Mouse (Mus musculus): ENCODE results near the gene Dctn5. TPM values are rescaled to one million over a fixed set of nuclear protein-coding genes. Genes with fewer than 3 reads are reported as not detected.
"Not testable (repeated sequence)": the region's sequence is repeated elsewhere in the genome, so short reads cannot be mapped to it uniquely, and the experiment has no call there.

Dctn5 gene
- 112 and 118 TPM in 2 replicates for polyA plus RNA-seq (2015; fragmentation: Nextera tagmentation; extraction: Ambion mirVana)

GRCm38 (mm10) chr7:122132497-122133337, at the start of gene Dctn5, which contains the start of gene Palb2:
Dctn5 (plus strand) TSS chr7:122133041.
Palb2 (minus strand) TSS chr7:122132985.
- Histone ChIP-seq H3K27me3 (no peaks in the 10 kb centered on the region), H3K36me3 (peaks cover 52% of the 10 kb centered on the region), H3K4me1 (peaks cover 18% of the 10 kb centered on the region), H3K27ac (peak within 1 kb of the TSS; percentile 73), H3K9me3 (replicated peaks) (no peaks in the 10 kb centered on the region), H3K9ac (peak within 1 kb of the TSS; percentile 80), H3K4me3 (replicated peaks) (peak within 1 kb of the TSS; percentile 88), H3K4me2 (peak within 1 kb of the TSS; percentile 74)
- peak; percentile 99 for ATAC-seq (replicated peaks; ENCODE audit: low FRiP score)
- WGBS = under 1% methylated on average over 54 of the region's 54 CpGs

- no peak overlapping the region for H3K4me2 ChIP-seq
- no peak overlapping the region for H3K27ac ChIP-seq
- no peaks in the 10 kb centered on the region for H3K9me3 ChIP-seq (replicated peaks)
- 88% methylated on average over 11 of the region's 11 CpGs for WGBS
- peaks cover 95% of the 10 kb centered on the region for H3K36me3 ChIP-seq
- no peaks in the 10 kb centered on the region for H3K27me3 ChIP-seq
- no peak overlapping the region for H3K9ac ChIP-seq
- no peaks in the 10 kb centered on the region for H3K4me1 ChIP-seq
- ATAC-seq (replicated peaks; ENCODE audit: low FRiP score) = no peak
- no peak overlapping the region for H3K4me3 ChIP-seq (replicated peaks)
Measured at GRCm38 (mm10) chr7:122087195-122087982, 45.5 kb upstream of the Dctn5 start.

- Histone ChIP-seq H3K27ac (no peak overlapping the region), H3K27me3 (no peaks in the 10 kb centered on the region), H3K4me3 (replicated peaks) (no peak overlapping the region), H3K9me3 (replicated peaks) (no peaks in the 10 kb centered on the region), H3K4me2 (no peak overlapping the region), H3K4me1 (peaks cover 6% of the 10 kb centered on the region), H3K9ac (no peak overlapping the region), H3K36me3 (peaks cover 93% of the 10 kb centered on the region)
- WGBS = 98% methylated on average over 2 of the region's 2 CpGs
- no peak for ATAC-seq (replicated peaks; ENCODE audit: low FRiP score)
Measured at GRCm38 (mm10) chr7:122094564-122095330, 38.1 kb upstream of the Dctn5 start.

GRCm38 (mm10) chr7:122098009-122098408, 34.8 kb upstream of the Dctn5 start:
- no peak overlapping the region for H3K27ac ChIP-seq
- ATAC-seq (replicated peaks; ENCODE audit: low FRiP score) = no peak
- no peak overlapping the region for H3K9ac ChIP-seq
- peaks cover 61% of the 10 kb centered on the region for H3K36me3 ChIP-seq
- H3K27me3 ChIP-seq = no peaks in the 10 kb centered on the region
- no peaks in the 10 kb centered on the region for H3K9me3 ChIP-seq (replicated peaks)
- H3K4me1 ChIP-seq = peaks cover 23% of the 10 kb centered on the region
- H3K4me3 ChIP-seq (replicated peaks) = no peak overlapping the region
- WGBS = 92% methylated on average over 3 of the region's 3 CpGs
- no peak overlapping the region for H3K4me2 ChIP-seq

- Histone ChIP-seq H3K9me3 (replicated peaks) (no peaks in the 10 kb centered on the region), H3K27ac (no peak overlapping the region), H3K4me3 (replicated peaks) (0 out of 2 replicates have a peak overlapping the region, but pooled peaks have one; percentile 5), H3K4me1 (peaks cover 23% of the 10 kb centered on the region), H3K9ac (no peak overlapping the region), H3K4me2 (no peak overlapping the region), H3K36me3 (peaks cover 49% of the 10 kb centered on the region), H3K27me3 (no peaks in the 10 kb centered on the region)
- ATAC-seq (replicated peaks; ENCODE audit: low FRiP score) = no peak
- WGBS = 68% methylated on average over 4 of the region's 4 CpGs
Measured at GRCm38 (mm10) chr7:122099222-122099621, 33.6 kb upstream of the Dctn5 start.

GRCm38 (mm10) chr7:122101014-122101746, 31.7 kb upstream of the Dctn5 start:
- peak overlapping the region; percentile 75 for H3K4me2 ChIP-seq
- peak overlapping the region; percentile 86 for H3K9ac ChIP-seq
- peak overlapping the region; percentile 67 for H3K27ac ChIP-seq
- not testable (repeated sequence) for H3K27me3 ChIP-seq; H3K9me3 ChIP-seq (replicated peaks)
- H3K36me3 ChIP-seq = peaks cover 30% of the 10 kb centered on the region
- ATAC-seq (replicated peaks; ENCODE audit: low FRiP score) = peak; percentile 82
- WGBS = 6% methylated on average over 28 of the region's 28 CpGs
- peaks cover 23% of the 10 kb centered on the region for H3K4me1 ChIP-seq
- peak overlapping the region; percentile 72 for H3K4me3 ChIP-seq (replicated peaks)

GRCm38 (mm10) chr7:122101747-122102244, 31.0 kb upstream of the Dctn5 start, which contains the start of gene Ndufab1:
Ndufab1 (minus strand) TSS chr7:122101886.
- Histone ChIP-seq H3K9ac (peak within 1 kb of the TSS; percentile 86), H3K27ac (peak within 1 kb of the TSS; percentile 67), H3K4me1 (peaks cover 23% of the 10 kb centered on the region), H3K4me2 (peak within 1 kb of the TSS; percentile 75), H3K36me3 (peaks cover 24% of the 10 kb centered on the region), H3K4me3 (replicated peaks) (peak within 1 kb of the TSS; percentile 72), H3K27me3 (no peaks in the 10 kb centered on the region), H3K9me3 (replicated peaks) (no peaks in the 10 kb centered on the region)
- WGBS = under 1% methylated on average over 34 of the region's 43 CpGs
- ATAC-seq (replicated peaks; ENCODE audit: low FRiP score) = peak; percentile 99

GRCm38 (mm10) chr7:122108206-122108605, 24.6 kb upstream of the Dctn5 start:
- Histone ChIP-seq H3K4me1 (no peaks in the 10 kb centered on the region), H3K9me3 (replicated peaks) (no peaks in the 10 kb centered on the region), H3K27me3 (no peaks in the 10 kb centered on the region), H3K27ac (no peak overlapping the region), H3K4me3 (replicated peaks) (no peak overlapping the region), H3K9ac (no peak overlapping the region), H3K4me2 (no peak overlapping the region), H3K36me3 (peaks cover 44% of the 10 kb centered on the region)
- ATAC-seq (replicated peaks; ENCODE audit: low FRiP score) = no peak
- 86% methylated on average over 6 of the region's 6 CpGs for WGBS

GRCm38 (mm10) chr7:122123518-122123917, 9.3 kb upstream of the Dctn5 start:
- no peak overlapping the region for H3K4me3 ChIP-seq (replicated peaks)
- H3K36me3 ChIP-seq = peaks cover 87% of the 10 kb centered on the region
- no peak overlapping the region for H3K4me2 ChIP-seq
- no peaks in the 10 kb centered on the region for H3K4me1 ChIP-seq
- no peaks in the 10 kb centered on the region for H3K9me3 ChIP-seq (replicated peaks)
- no peak overlapping the region for H3K9ac ChIP-seq
- H3K27me3 ChIP-seq = no peaks in the 10 kb centered on the region
- H3K27ac ChIP-seq = no peak overlapping the region
- 90% methylated on average over 4 of the region's 4 CpGs for WGBS
- ATAC-seq (replicated peaks; ENCODE audit: low FRiP score) = no peak

- 73% methylated on average over 8 of the region's 8 CpGs for WGBS
- H3K9me3 ChIP-seq (replicated peaks) = no peaks in the 10 kb centered on the region
- peaks cover 82% of the 10 kb centered on the region for H3K36me3 ChIP-seq
- H3K9ac ChIP-seq = no peak overlapping the region
- H3K4me1 ChIP-seq = no peaks in the 10 kb centered on the region
- H3K4me2 ChIP-seq = no peak overlapping the region
- no peak for ATAC-seq (replicated peaks; ENCODE audit: low FRiP score)
- H3K4me3 ChIP-seq (replicated peaks) = no peak overlapping the region
- H3K27ac ChIP-seq = no peak overlapping the region
- no peaks in the 10 kb centered on the region for H3K27me3 ChIP-seq
Measured at GRCm38 (mm10) chr7:122125636-122126035, 7.2 kb upstream of the Dctn5 start.

GRCm38 (mm10) chr7:122126946-122127345, 5.9 kb upstream of the Dctn5 start:
- 94% methylated on average over 11 of the region's 11 CpGs for WGBS
- ATAC-seq (replicated peaks; ENCODE audit: low FRiP score) = no peak
- no peak overlapping the region for H3K4me2 ChIP-seq
- H3K27me3 ChIP-seq = no peaks in the 10 kb centered on the region
- H3K4me1 ChIP-seq = peaks cover 8% of the 10 kb centered on the region
- H3K4me3 ChIP-seq (replicated peaks) = no peak overlapping the region
- H3K36me3 ChIP-seq = peaks cover 71% of the 10 kb centered on the region
- no peaks in the 10 kb centered on the region for H3K9me3 ChIP-seq (replicated peaks)
- no peak overlapping the region for H3K27ac ChIP-seq
- no peak overlapping the region for H3K9ac ChIP-seq

Data from kidney, embryonic 15.5 days (tissue).